Mouse (Mus musculus) myocyte (in vitro differentiated cells): ENCODE measurements around the gene 1600002K03Rik. TPM values are rescaled to one million over a fixed set of nuclear protein-coding genes. Genes with fewer than 3 reads are reported as not detected.
A peak's percentile ranks its signal among the peaks of the same experiment; 100 is the strongest.

Experiments
- H3K27me3 ChIP-seq: one replicate; pipeline ENCODE4 v1.6.1; 2011; ENCODE audit not compliant: control insufficient read depth, insufficient read depth, insufficient read length
- H3K36me3 ChIP-seq: one replicate; pipeline ENCODE4 v1.6.1; 2011; ENCODE audit not compliant: control insufficient read depth, insufficient read depth
- H3K4me2 ChIP-seq: one replicate; pipeline ENCODE4 v1.6.1; 2011; ENCODE audit warnings: low read depth, control low read depth
- H3K4me3 ChIP-seq: one replicate; pipeline ENCODE4 v1.5.1; 2011; ENCODE audit warnings: mild to moderate bottlenecking, control low read depth, moderate library complexity
- H3K79me2 ChIP-seq: one replicate; pipeline ENCODE4 v1.6.1; 2011; ENCODE audit not compliant: control insufficient read depth, insufficient read depth
- H3ac ChIP-seq: one replicate; pipeline ENCODE4 v1.6.1; 2011; ENCODE audit not compliant: control insufficient read depth, insufficient read length
- CEBPB ChIP-seq: IDR thresholded peaks from 2 replicates; pipeline ENCODE4 v1.6.1; 2011; ENCODE audit warnings: mild to moderate bottlenecking, moderate library complexity; ENCODE audit not compliant: poor library complexity, insufficient read depth, severe bottlenecking
- E2F4 ChIP-seq: IDR thresholded peaks from one replicate; pipeline ENCODE4 v1.6.1; 2011; ENCODE audit warnings: mild to moderate bottlenecking, control low read depth, moderate library complexity; ENCODE audit not compliant: insufficient read depth
- MAX ChIP-seq: IDR thresholded peaks from one replicate; pipeline ENCODE4 v1.6.1; 2011; ENCODE audit warnings: low read depth, mild to moderate bottlenecking, control low read depth
- MYOD1 ChIP-seq, 3 experiments: IDR thresholded peaks; one replicate each; pipeline ENCODE4 v1.6.1; 2011; ENCODE audit warnings: control low read depth in 2 of 3, low read depth in 2 of 3, mild to moderate bottlenecking in 2 of 3, moderate library complexity in 1 of 3; ENCODE audit not compliant: insufficient read length in 2 of 3, control insufficient read depth in 1 of 3
- MYOG ChIP-seq, 3 experiments: IDR thresholded peaks; one replicate each; pipeline ENCODE4 v1.6.1; 2011; ENCODE audit warnings: control low read depth in 2 of 3, low read depth in 2 of 3, mild to moderate bottlenecking in 2 of 3; ENCODE audit not compliant: insufficient read length in 2 of 3, control insufficient read depth in 1 of 3, insufficient read depth in 1 of 3
- POLR2A ChIP-seq: IDR thresholded peaks from one replicate; pipeline ENCODE4 v1.6.1; 2011; ENCODE audit warnings: low read depth, mild to moderate bottlenecking, control low read depth, moderate library complexity; ENCODE audit not compliant: insufficient read length
- POLR2AphosphoS2 ChIP-seq: IDR thresholded peaks from one replicate; pipeline ENCODE4 v1.6.1; 2011; ENCODE audit warnings: low read depth, control low read depth; ENCODE audit not compliant: insufficient read length
- REST ChIP-seq: IDR thresholded peaks from one replicate; pipeline ENCODE4 v1.6.1; 2011; ENCODE audit warnings: mild to moderate bottlenecking, control low read depth, moderate library complexity; ENCODE audit not compliant: insufficient read depth, insufficient read length
- SRF ChIP-seq: IDR thresholded peaks from one replicate; pipeline ENCODE4 v1.6.1; 2011; ENCODE audit warnings: low read depth; ENCODE audit not compliant: control insufficient read depth, insufficient read length
- TCF12 ChIP-seq: IDR thresholded peaks from one replicate; pipeline ENCODE4 v1.6.1; 2011; ENCODE audit warnings: mild to moderate bottlenecking, control low read depth; ENCODE audit not compliant: poor library complexity, insufficient read depth, severe bottlenecking
- TCF3 ChIP-seq: IDR thresholded peaks from one replicate; pipeline ENCODE4 v1.6.1; 2011; ENCODE audit warnings: low read depth, control low read depth; ENCODE audit not compliant: insufficient read length
- USF1 ChIP-seq: IDR thresholded peaks from one replicate; pipeline ENCODE4 v1.6.1; 2011; ENCODE audit warnings: low read depth, mild to moderate bottlenecking, control low read depth, moderate library complexity
- polyA plus RNA-seq: library from polyadenylated mRNA; unstranded; fragments of >200 nt; fragmentation: generic; extraction: Trizol; gene quantifications from one replicate; pipeline ENCODE4 v1.2.1, GENCODE M21; 2012; ENCODE audit warnings: missing spikeins

Gene 1600002K03Rik
- polyA plus RNA-seq, result 23.5 TPM

- Histone ChIP-seq H3K4me2 (peak within 1 kb of the TSS; percentile 75), H3K79me2 (peaks cover 20% of the 10 kb centered on the region), H3K27me3 (no peaks in the 10 kb centered on the region), H3K36me3 (peaks cover 6% of the 10 kb centered on the region), H3ac (peak within 1 kb of the TSS; percentile 3), H3K4me3 (peak within 1 kb of the TSS; percentile 33)
- TF ChIP-seq E2F4 (no peak), MAX (no peak), REST (no peak), MYOG (IDR thresholded peaks at IDR 0.05; ENCODE audit: control insufficient read depth in 1 of 3, insufficient read depth in 1 of 3, insufficient read length in 2 of 3, low read depth in 2 of 3) (no peak), TCF12 (no peak), USF1 (peak; percentile 96), MYOD1 (IDR thresholded peaks at IDR 0.05; ENCODE audit: control insufficient read depth in 1 of 3, insufficient read length in 2 of 3, low read depth in 2 of 3) (peak in 1 of 3 experiments; percentile 1), SRF (peak; percentile 36), CEBPB (0 out of 2 replicates have a peak, but pooled peaks have one; percentile 12), POLR2AphosphoS2 (peak; percentile 97), TCF3 (no peak), POLR2A (peak; percentile 89)
Observed at GRCm38 (mm10) chr10:80172527-80173292, at the start of gene 1600002K03Rik. TSS of gene 1600002K03Rik (plus strand) at chr10:80172944.

DNA sequence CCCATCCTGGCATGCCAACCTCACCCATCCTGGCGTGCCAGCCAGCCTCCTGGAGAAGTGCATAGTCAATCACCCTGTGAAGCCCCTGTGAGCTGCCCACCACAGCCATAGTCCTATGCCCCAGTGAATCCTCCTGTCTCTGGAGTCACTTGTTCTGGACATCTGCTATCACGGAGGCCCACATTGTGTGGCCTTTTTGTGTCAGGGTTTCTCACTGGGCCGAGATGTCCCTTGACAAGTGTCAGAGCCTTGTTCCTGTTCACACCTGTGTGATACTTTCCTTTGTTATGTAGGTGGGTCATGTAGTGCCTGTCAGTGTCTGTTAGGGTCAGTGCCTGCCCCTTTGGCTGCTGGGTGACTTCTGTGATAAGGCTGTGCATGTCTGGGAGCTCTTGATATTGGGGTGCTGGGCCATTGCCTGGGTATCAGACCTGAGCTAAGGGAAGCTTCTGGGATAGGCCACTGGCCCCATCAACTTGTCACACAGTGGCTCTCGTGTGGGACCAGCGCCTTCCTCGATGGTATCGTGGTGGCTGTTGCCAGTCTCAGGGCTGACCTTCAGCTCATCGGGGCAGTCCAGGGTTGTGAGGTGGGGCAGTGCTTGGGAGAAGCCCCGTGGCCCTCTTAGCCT, 48.7 kb upstream of the 1600002K03Rik start:
- no peak overlapping the region for H3K4me2 ChIP-seq
- no peaks in the 10 kb centered on the region for H3K27me3 ChIP-seq
- H3K36me3 ChIP-seq, result peaks cover 11% of the 10 kb centered on the region
- H3K4me3 ChIP-seq, result no peak overlapping the region
- peaks cover 70% of the 10 kb centered on the region for H3K79me2 ChIP-seq
- H3ac ChIP-seq, result no peak overlapping the region
- no peak for TF ChIP-seq SRF
- TF ChIP-seq MAX, result no peak
- TF ChIP-seq POLR2AphosphoS2, result no peak
- no peak for TF ChIP-seq E2F4
- no peak for TF ChIP-seq USF1
- no peak for TF ChIP-seq TCF12
- TF ChIP-seq MYOD1 (IDR thresholded peaks at IDR 0.05; ENCODE audit: control insufficient read depth in 1 of 3, insufficient read length in 2 of 3, low read depth in 2 of 3), result no peak
- TF ChIP-seq MYOG (IDR thresholded peaks at IDR 0.05; ENCODE audit: control insufficient read depth in 1 of 3, insufficient read depth in 1 of 3, insufficient read length in 2 of 3, low read depth in 2 of 3), result no peak

GRCm38 (mm10) chr10:80127920-80128319, 44.8 kb upstream of the 1600002K03Rik start:
- peaks cover 6% of the 10 kb centered on the region for H3K36me3 ChIP-seq
- H3K27me3 ChIP-seq, result no peaks in the 10 kb centered on the region
- no peak overlapping the region for H3ac ChIP-seq
- peak; percentile 8 for TF ChIP-seq POLR2AphosphoS2
- no peak for TF ChIP-seq REST
- H3K4me2 ChIP-seq, result no peak overlapping the region
- H3K4me3 ChIP-seq, result no peak overlapping the region
- H3K79me2 ChIP-seq, result peaks cover 31% of the 10 kb centered on the region

- H3K4me3 ChIP-seq, result no peak overlapping the region
- H3K36me3 ChIP-seq, result peaks cover 6% of the 10 kb centered on the region
- no peaks in the 10 kb centered on the region for H3K27me3 ChIP-seq
- peaks cover 12% of the 10 kb centered on the region for H3K79me2 ChIP-seq
- H3ac ChIP-seq, result no peak overlapping the region
- TF ChIP-seq MYOG (IDR thresholded peaks at IDR 0.05; ENCODE audit: control insufficient read depth in 1 of 3, insufficient read depth in 1 of 3, insufficient read length in 2 of 3, low read depth in 2 of 3), result no peak
- no peak for TF ChIP-seq USF1
- TF ChIP-seq POLR2A, result no peak
- no peak for TF ChIP-seq MYOD1 (IDR thresholded peaks at IDR 0.05; ENCODE audit: control insufficient read depth in 1 of 3, insufficient read length in 2 of 3, low read depth in 2 of 3)
- TF ChIP-seq TCF3, result no peak
- TF ChIP-seq MAX, result no peak
- TF ChIP-seq CEBPB, result no peak
- no peak for TF ChIP-seq SRF
- no peak for TF ChIP-seq REST
- TF ChIP-seq POLR2AphosphoS2, result no peak
- H3K4me2 ChIP-seq, result no peak overlapping the region
Observed at GRCm38 (mm10) chr10:80129846-80130245, 42.9 kb upstream of the 1600002K03Rik start.
